Mouse (Mus musculus): ENCODE measurements around the gene Gm11237. TPM values are rescaled to one million over a fixed set of nuclear protein-coding genes. Genes with fewer than 3 reads are reported as not detected.
"Not testable (repeated sequence)": the region's sequence is repeated elsewhere in the genome, so short reads cannot be mapped to it uniquely, and the experiment has no call there.

Gm11237 gene
- not detected in 2 replicates for polyA plus RNA-seq (2014; fragmentation: Nextera tagmentation; extraction: Ambion mirVana)

- not testable (repeated sequence) for ATAC-seq (ENCODE audit: insufficient read depth); H3K4me3 ChIP-seq (ENCODE audit: low read depth, low read length); H3K27ac ChIP-seq (ENCODE audit: low read depth); H3K36me3 ChIP-seq (ENCODE audit: insufficient read depth); DNase-seq; H3K9me3 ChIP-seq (ENCODE audit: low read depth, low read length); H3K4me2 ChIP-seq; H3K27me3 ChIP-seq (ENCODE audit: insufficient read depth, low read length); H3K9ac ChIP-seq; H3K4me1 ChIP-seq (ENCODE audit: insufficient read depth)
- no CpG with 5 or more reads among the region's 3 CpGs for WGBS
These were observed at the start of gene Gm11237 for GRCm38 (mm10) chr4:73622684-73623083. Gm11237 (plus strand) TSS chr4:73622984.

- H3K4me3 ChIP-seq (ENCODE audit: low read depth, low read length), result no peak overlapping the region
- no peaks in the 10 kb centered on the region for H3K9me3 ChIP-seq (ENCODE audit: low read depth, low read length)
- WGBS, result 10% methylated on average over 3 of the region's 3 CpGs
- H3K4me1 ChIP-seq (ENCODE audit: insufficient read depth), result no peaks in the 10 kb centered on the region
- DNase-seq (peak; percentile 86), ATAC-seq (ENCODE audit: insufficient read depth) (0 out of 2 replicates have a peak, but pooled peaks have one; percentile 52)
- TF ChIP-seq CTCF (IDR thresholded peaks at IDR 0.05; ENCODE audit: low read depth), result peak; percentile 64
- no peaks in the 10 kb centered on the region for H3K27me3 ChIP-seq (ENCODE audit: insufficient read depth, low read length)
- H3K36me3 ChIP-seq (ENCODE audit: insufficient read depth), result no peaks in the 10 kb centered on the region
- H3K4me2 ChIP-seq, result no peak overlapping the region
- H3K27ac ChIP-seq (ENCODE audit: low read depth), result no peak overlapping the region
- H3K9ac ChIP-seq, result no peak overlapping the region
These were observed 23.5 kb upstream of the Gm11237 start for GRCm38 (mm10) chr4:73599248-73599647.

DNA sequence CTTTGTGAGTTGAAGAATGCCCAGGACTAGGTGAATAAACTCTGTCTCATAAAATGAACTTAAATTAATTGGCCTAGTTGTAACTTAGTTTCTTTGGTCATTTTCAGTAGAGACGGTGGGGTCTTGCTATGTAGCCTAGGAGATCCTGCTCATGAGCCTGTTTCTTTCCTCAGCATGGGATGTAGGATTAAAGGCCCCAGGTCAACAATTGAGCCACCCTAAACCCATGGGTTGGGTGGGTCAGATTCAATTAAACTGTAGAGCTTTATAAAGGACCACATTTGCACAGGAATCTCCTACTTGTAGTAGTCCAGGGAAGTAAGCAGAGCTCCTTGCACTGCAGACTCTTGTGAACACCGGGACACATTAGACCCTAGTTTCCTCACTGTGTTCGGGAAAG lies 15.2 kb upstream of the Gm11237 start, which contains the start of gene Gm11238:
Gene Gm11238 (plus strand): TSS at position 301 of the 400 bp plus-strand sequence.
- H3K36me3 ChIP-seq (ENCODE audit: insufficient read depth); H3K9ac ChIP-seq; H3K4me1 ChIP-seq (ENCODE audit: insufficient read depth); H3K27me3 ChIP-seq (ENCODE audit: insufficient read depth, low read length); H3K27ac ChIP-seq (ENCODE audit: low read depth); H3K4me2 ChIP-seq; DNase-seq; H3K9me3 ChIP-seq (ENCODE audit: low read depth, low read length); ATAC-seq (ENCODE audit: insufficient read depth); H3K4me3 ChIP-seq (ENCODE audit: low read depth, low read length): not testable (repeated sequence)
- no CpG with 5 or more reads among the region's 3 CpGs for WGBS

DNA sequence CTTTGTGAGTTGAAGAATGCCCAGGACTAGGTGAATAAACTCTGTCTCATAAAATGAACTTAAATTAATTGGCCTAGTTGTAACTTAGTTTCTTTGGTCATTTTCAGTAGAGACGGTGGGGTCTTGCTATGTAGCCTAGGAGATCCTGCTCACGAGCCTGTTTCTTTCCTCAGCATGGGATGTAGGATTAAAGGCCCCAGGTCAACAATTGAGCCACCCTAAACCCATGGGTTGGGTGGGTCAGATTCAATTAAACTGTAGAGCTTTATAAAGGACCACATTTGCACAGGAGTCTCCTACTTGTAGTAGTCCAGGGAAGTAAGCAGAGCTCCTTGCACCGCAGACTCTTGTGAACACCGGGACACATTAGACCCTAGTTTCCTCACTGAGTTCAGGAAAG lies 15.0 kb downstream of the Gm11237 start, which contains the start of gene Gm11236:
Gene Gm11236 (plus strand): TSS at position 301 of the 400 bp plus-strand sequence.
- not testable (repeated sequence) for H3K9ac ChIP-seq; H3K4me1 ChIP-seq (ENCODE audit: insufficient read depth); H3K4me2 ChIP-seq; DNase-seq; H3K27ac ChIP-seq (ENCODE audit: low read depth); H3K4me3 ChIP-seq (ENCODE audit: low read depth, low read length); H3K9me3 ChIP-seq (ENCODE audit: low read depth, low read length); H3K27me3 ChIP-seq (ENCODE audit: insufficient read depth, low read length); ATAC-seq (ENCODE audit: insufficient read depth); H3K36me3 ChIP-seq (ENCODE audit: insufficient read depth)
- no CpG with 5 or more reads among the region's 4 CpGs for WGBS

GRCm38 (mm10) chr4:73661864-73662263 lies 39.1 kb downstream of the Gm11237 start:
- H3K4me2 ChIP-seq; H3K4me3 ChIP-seq (ENCODE audit: low read depth, low read length); H3K27me3 ChIP-seq (ENCODE audit: insufficient read depth, low read length); H3K36me3 ChIP-seq (ENCODE audit: insufficient read depth); ATAC-seq (ENCODE audit: insufficient read depth); DNase-seq; H3K27ac ChIP-seq (ENCODE audit: low read depth); H3K9me3 ChIP-seq (ENCODE audit: low read depth, low read length); H3K9ac ChIP-seq; H3K4me1 ChIP-seq (ENCODE audit: insufficient read depth): not testable (repeated sequence)
- 79% methylated on average over 4 of the region's 4 CpGs for WGBS

- H3K4me1 ChIP-seq (ENCODE audit: insufficient read depth); H3K36me3 ChIP-seq (ENCODE audit: insufficient read depth): not testable (repeated sequence)
- WGBS, result no CpG with 5 or more reads among the region's 4 CpGs
These were observed 45.3 kb downstream of the Gm11237 start, which contains the start of gene Gm11239 for GRCm38 (mm10) chr4:73668054-73668453. Gm11239 (plus strand) TSS chr4:73668354.

More at GRCm38 (mm10) chr4:73668054-73668453, 45.3 kb downstream of the Gm11237 start, which contains the start of gene Gm11239:
- not testable (repeated sequence) for H3K27ac ChIP-seq (ENCODE audit: low read depth); H3K9me3 ChIP-seq (ENCODE audit: low read depth, low read length); ATAC-seq (ENCODE audit: insufficient read depth); H3K4me3 ChIP-seq (ENCODE audit: low read depth, low read length); DNase-seq; H3K4me2 ChIP-seq; H3K27me3 ChIP-seq (ENCODE audit: insufficient read depth, low read length); H3K9ac ChIP-seq

Other genes with a start within 250 kb of the Gm11237 start
- not detected in 2 replicates for gene Gm11487, start 217.9 kb upstream of the Gm11237 start, polyA plus RNA-seq (2014; fragmentation: Nextera tagmentation; extraction: Ambion mirVana)
- not detected in 2 replicates for gene Gm11238, start 15.1 kb upstream of the Gm11237 start, polyA plus RNA-seq (2014; fragmentation: Nextera tagmentation; extraction: Ambion mirVana)
- gene Gm11236, start 15.1 kb downstream of the Gm11237 start, polyA plus RNA-seq (2014; fragmentation: Nextera tagmentation; extraction: Ambion mirVana), result not detected in 2 replicates
- gene Gm11239, start 45.4 kb downstream of the Gm11237 start, polyA plus RNA-seq (2014; fragmentation: Nextera tagmentation; extraction: Ambion mirVana), result not detected in 2 replicates
- not detected in 2 replicates for gene Gm428, start 60.5 kb downstream of the Gm11237 start, polyA plus RNA-seq (2014; fragmentation: Nextera tagmentation; extraction: Ambion mirVana)
- 3.7 and 5.4 TPM in 2 replicates for gene Rasef, start 168.0 kb downstream of the Gm11237 start, polyA plus RNA-seq (2014; fragmentation: Nextera tagmentation; extraction: Ambion mirVana)

Measured in lung, embryonic 14.5 days (tissue).